Mouse (Mus musculus): ENCODE results near the gene Myo19. TPM values are rescaled to one million over a fixed set of nuclear protein-coding genes. Genes with fewer than 3 reads are reported as not detected.

Gene Myo19
- polyA plus RNA-seq, 1 experiment from 2014 or later = 1.8 TPM

GRCm38 (mm10) chr11:84957591-84958270, 77.8 kb downstream of the Myo19 start, which contains the start of gene Car4:
TSS of gene Car4 (plus strand) at chr11:84957786.
- Histone ChIP-seq H3K9me3 (ENCODE audit: low read length) (no peaks in the 10 kb centered on the region), H3K27me3 (ENCODE audit: insufficient read depth, low read length) (peaks cover 45% of the 10 kb centered on the region), H3K27ac (ENCODE audit: low read depth) (no peak within 1 kb of the TSS), H3K4me2 (ENCODE audit: low read depth, low read length) (no peak within 1 kb of the TSS; the same call in 1 of the 2 replicates), H3K9ac (replicated peaks) (no peak within 1 kb of the TSS), H3K4me1 (ENCODE audit: insufficient read depth) (peaks cover 7% of the 10 kb centered on the region; the same call in 1 of the 2 replicates), H3K4me3 (ENCODE audit: low read depth, low read length) (no peak within 1 kb of the TSS), H3K36me3 (replicated peaks; ENCODE audit: insufficient read depth, low read length) (no peaks in the 10 kb centered on the region)
- TF ChIP-seq CTCF (IDR thresholded peaks at IDR 0.05; ENCODE audit: low read depth) (no peak), EP300 (IDR thresholded peaks at IDR 0.05; ENCODE audit: low read depth) (no peak)
- 2% methylated on average over 49 of the region's 49 CpGs for WGBS (ENCODE audit: insufficient replicate concordance)
- no peak for ATAC-seq
- no peak for DNase-seq

- WGBS (ENCODE audit: insufficient replicate concordance) = 2% methylated on average over 11 of the region's 11 CpGs
- DNase-seq = no peak
- no peak for ATAC-seq
- no peak overlapping the region for H3K9ac ChIP-seq (replicated peaks)
- peaks cover 7% of the 10 kb centered on the region; the same call in 1 of the 2 replicates for H3K4me1 ChIP-seq (ENCODE audit: insufficient read depth)
- TF ChIP-seq CTCF (IDR thresholded peaks at IDR 0.05; ENCODE audit: low read depth) (no peak), EP300 (IDR thresholded peaks at IDR 0.05; ENCODE audit: low read depth) (no peak)
- H3K4me2 ChIP-seq (ENCODE audit: low read depth, low read length) = no peak overlapping the region
- H3K9me3 ChIP-seq (ENCODE audit: low read length) = no peaks in the 10 kb centered on the region
- H3K27ac ChIP-seq (ENCODE audit: low read depth) = no peak overlapping the region
- H3K4me3 ChIP-seq (ENCODE audit: low read depth, low read length) = no peak overlapping the region
- H3K27me3 ChIP-seq (ENCODE audit: insufficient read depth, low read length) = peaks cover 45% of the 10 kb centered on the region
- H3K36me3 ChIP-seq (replicated peaks; ENCODE audit: insufficient read depth, low read length) = no peaks in the 10 kb centered on the region
Measured at GRCm38 (mm10) chr11:84958271-84958630, 78.3 kb downstream of the Myo19 start.

GRCm38 (mm10) chr11:84959181-84959580, 79.2 kb downstream of the Myo19 start:
- WGBS (ENCODE audit: insufficient replicate concordance) = 26% methylated on average over 5 of the region's 5 CpGs
- no peak overlapping the region for H3K9ac ChIP-seq (replicated peaks)
- H3K27me3 ChIP-seq (ENCODE audit: insufficient read depth, low read length) = peaks cover 45% of the 10 kb centered on the region
- DNase-seq = no peak
- no peaks in the 10 kb centered on the region for H3K9me3 ChIP-seq (ENCODE audit: low read length)
- H3K4me2 ChIP-seq (ENCODE audit: low read depth, low read length) = no peak overlapping the region
- H3K27ac ChIP-seq (ENCODE audit: low read depth) = no peak overlapping the region
- H3K4me1 ChIP-seq (ENCODE audit: insufficient read depth) = peaks cover 7% of the 10 kb centered on the region; the same call in 1 of the 2 replicates
- no peak overlapping the region for H3K4me3 ChIP-seq (ENCODE audit: low read depth, low read length)
- no peak for TF ChIP-seq CTCF (IDR thresholded peaks at IDR 0.05; ENCODE audit: low read depth)
- no peaks in the 10 kb centered on the region for H3K36me3 ChIP-seq (replicated peaks; ENCODE audit: insufficient read depth, low read length)
- no peak for ATAC-seq

GRCm38 (mm10) chr11:84959701-84960181, 79.8 kb downstream of the Myo19 start:
- H3K4me2 ChIP-seq (ENCODE audit: low read depth, low read length) = no peak overlapping the region
- 17% methylated on average over 9 of the region's 9 CpGs for WGBS (ENCODE audit: insufficient replicate concordance)
- no peak for TF ChIP-seq EP300 (IDR thresholded peaks at IDR 0.05; ENCODE audit: low read depth)
- TF ChIP-seq CTCF (IDR thresholded peaks at IDR 0.05; ENCODE audit: low read depth) = no peak
- ATAC-seq = no peak
- peaks cover 45% of the 10 kb centered on the region for H3K27me3 ChIP-seq (ENCODE audit: insufficient read depth, low read length)
- no peak overlapping the region for H3K9ac ChIP-seq (replicated peaks)
- no peaks in the 10 kb centered on the region for H3K9me3 ChIP-seq (ENCODE audit: low read length)
- H3K4me3 ChIP-seq (ENCODE audit: low read depth, low read length) = no peak overlapping the region
- no peak overlapping the region for H3K27ac ChIP-seq (ENCODE audit: low read depth)
- H3K36me3 ChIP-seq (replicated peaks; ENCODE audit: insufficient read depth, low read length) = no peaks in the 10 kb centered on the region
- peaks cover 7% of the 10 kb centered on the region; the same call in 1 of the 2 replicates for H3K4me1 ChIP-seq (ENCODE audit: insufficient read depth)
- no peak for DNase-seq

GRCm38 (mm10) chr11:84960291-84960690, 80.3 kb downstream of the Myo19 start:
- Histone ChIP-seq H3K27ac (ENCODE audit: low read depth) (no peak overlapping the region), H3K4me3 (ENCODE audit: low read depth, low read length) (no peak overlapping the region), H3K4me2 (ENCODE audit: low read depth, low read length) (no peak overlapping the region), H3K36me3 (replicated peaks; ENCODE audit: insufficient read depth, low read length) (no peaks in the 10 kb centered on the region), H3K9ac (replicated peaks) (no peak overlapping the region), H3K9me3 (ENCODE audit: low read length) (no peaks in the 10 kb centered on the region), H3K27me3 (ENCODE audit: insufficient read depth, low read length) (peaks cover 43% of the 10 kb centered on the region), H3K4me1 (ENCODE audit: insufficient read depth) (peaks cover 7% of the 10 kb centered on the region; the same call in 1 of the 2 replicates)
- TF ChIP-seq EP300 (IDR thresholded peaks at IDR 0.05; ENCODE audit: low read depth) = no peak
- no peak for TF ChIP-seq CTCF (IDR thresholded peaks at IDR 0.05; ENCODE audit: low read depth)
- DNase-seq (no peak), ATAC-seq (no peak)
- WGBS (ENCODE audit: insufficient replicate concordance) = 40% methylated on average over 3 of the region's 3 CpGs

GRCm38 (mm10) chr11:84960780-84961179, 80.8 kb downstream of the Myo19 start:
- H3K4me2 ChIP-seq (ENCODE audit: low read depth, low read length) = no peak overlapping the region
- H3K9me3 ChIP-seq (ENCODE audit: low read length) = no peaks in the 10 kb centered on the region
- no peak overlapping the region for H3K27ac ChIP-seq (ENCODE audit: low read depth)
- WGBS (ENCODE audit: insufficient replicate concordance) = 67% methylated on average over 6 of the region's 6 CpGs
- H3K27me3 ChIP-seq (ENCODE audit: insufficient read depth, low read length) = peaks cover 43% of the 10 kb centered on the region
- H3K36me3 ChIP-seq (replicated peaks; ENCODE audit: insufficient read depth, low read length) = no peaks in the 10 kb centered on the region
- H3K4me3 ChIP-seq (ENCODE audit: low read depth, low read length) = no peak overlapping the region
- no peak overlapping the region for H3K9ac ChIP-seq (replicated peaks)
- TF ChIP-seq CTCF (IDR thresholded peaks at IDR 0.05; ENCODE audit: low read depth) = no peak
- no peak for TF ChIP-seq EP300 (IDR thresholded peaks at IDR 0.05; ENCODE audit: low read depth)
- no peak for ATAC-seq
- peaks cover 7% of the 10 kb centered on the region; the same call in 1 of the 2 replicates for H3K4me1 ChIP-seq (ENCODE audit: insufficient read depth)
- DNase-seq = no peak

Small RNAs within 50 kb of the gene (microRNA-seq; reads per million reads assigned to microRNA genes)
- not detected for gene Gm23564

Other genes with a start within 250 kb of the Myo19 start
- gene Mrm1, start 60.6 kb upstream of the Myo19 start, polyA plus RNA-seq (2015; fragmentation: Nextera tagmentation; extraction: Ambion mirVana) = 7.4 and 8.4 TPM in 2 replicates
- gene Dhrs11, start 51.2 kb upstream of the Myo19 start, polyA plus RNA-seq (2015; fragmentation: Nextera tagmentation; extraction: Ambion mirVana) = 86.1 and 91.1 TPM in 2 replicates
- gene Ggnbp2, start 9.3 kb upstream of the Myo19 start, polyA plus RNA-seq (2015; fragmentation: Nextera tagmentation; extraction: Ambion mirVana) = 44.7 and 56.3 TPM in 2 replicates
- 1.3 and 1.4 TPM in 2 replicates for gene Pigw, start 137 bp downstream of the Myo19 start, polyA plus RNA-seq (2015; fragmentation: Nextera tagmentation; extraction: Ambion mirVana)
- 20.1 and 21.8 TPM in 2 replicates for gene Znhit3, start 36.2 kb downstream of the Myo19 start, polyA plus RNA-seq (2015; fragmentation: Nextera tagmentation; extraction: Ambion mirVana)
- gene Car4, start 77.6 kb downstream of the Myo19 start, polyA plus RNA-seq (2015; fragmentation: Nextera tagmentation; extraction: Ambion mirVana) = not detected in 2 replicates